Mouse (Mus musculus): ENCODE measurements around the gene Zfp617. TPM values are rescaled to one million over a fixed set of nuclear protein-coding genes. Genes with fewer than 3 reads are reported as not detected.

Zfp617 gene
- polyA plus RNA-seq, 1 experiment from 2014 or later: 29.1 TPM

GRCm38 (mm10) chr8:71968100-71968499, 59.7 kb downstream of the Zfp617 start:
- H3K4me2 ChIP-seq (replicated peaks; ENCODE audit: low read depth, low read length): no peak overlapping the region
- 94% methylated on average over 6 of the region's 6 CpGs for WGBS
- no peak for ATAC-seq (ENCODE audit: low FRiP score, low TSS enrichment)
- no peak overlapping the region for H3K27ac ChIP-seq (ENCODE audit: low read length)
- H3K4me1 ChIP-seq (ENCODE audit: insufficient read depth, low read length): no peaks in the 10 kb centered on the region
- no peaks in the 10 kb centered on the region for H3K27me3 ChIP-seq (ENCODE audit: insufficient read depth, low read length)
- H3K9ac ChIP-seq (replicated peaks; ENCODE audit: low read length): no peak overlapping the region
- no peak overlapping the region for H3K4me3 ChIP-seq (ENCODE audit: low read length)
- peaks cover 22% of the 10 kb centered on the region for H3K9me3 ChIP-seq (ENCODE audit: low read length)
- H3K36me3 ChIP-seq (ENCODE audit: insufficient read depth, low read length): peaks cover 46% of the 10 kb centered on the region

GRCm38 (mm10) chr8:71968636-71969035, 60.2 kb downstream of the Zfp617 start:
- whole genome bisulfite sequencing: 92% methylated on average over 6 of the region's 6 CpGs
- Histone ChIP-seq H3K4me2 (replicated peaks; ENCODE audit: low read depth, low read length) (no peak overlapping the region), H3K9ac (replicated peaks; ENCODE audit: low read length) (no peak overlapping the region), H3K27me3 (ENCODE audit: insufficient read depth, low read length) (no peaks in the 10 kb centered on the region), H3K9me3 (ENCODE audit: low read length) (peaks cover 22% of the 10 kb centered on the region), H3K4me3 (ENCODE audit: low read length) (no peak overlapping the region), H3K4me1 (ENCODE audit: insufficient read depth, low read length) (no peaks in the 10 kb centered on the region), H3K27ac (ENCODE audit: low read length) (no peak overlapping the region), H3K36me3 (ENCODE audit: insufficient read depth, low read length) (peaks cover 46% of the 10 kb centered on the region)
- no peak for ATAC-seq (ENCODE audit: low FRiP score, low TSS enrichment)

GRCm38 (mm10) chr8:71971945-71972344, 63.5 kb downstream of the Zfp617 start:
- Histone ChIP-seq H3K9me3 (ENCODE audit: low read length) (peaks cover 3% of the 10 kb centered on the region), H3K36me3 (ENCODE audit: insufficient read depth, low read length) (peaks cover 20% of the 10 kb centered on the region), H3K4me2 (replicated peaks; ENCODE audit: low read depth, low read length) (no peak overlapping the region), H3K4me1 (ENCODE audit: insufficient read depth, low read length) (no peaks in the 10 kb centered on the region), H3K27me3 (ENCODE audit: insufficient read depth, low read length) (no peaks in the 10 kb centered on the region), H3K4me3 (ENCODE audit: low read length) (no peak overlapping the region), H3K27ac (ENCODE audit: low read length) (no peak overlapping the region), H3K9ac (replicated peaks; ENCODE audit: low read length) (no peak overlapping the region)
- WGBS: 59% methylated on average over 1 of the region's 1 CpGs
- ATAC-seq (ENCODE audit: low FRiP score, low TSS enrichment): no peak

GRCm38 (mm10) chr8:71974211-71974610, 65.8 kb downstream of the Zfp617 start:
- no peaks in the 10 kb centered on the region for H3K27me3 ChIP-seq (ENCODE audit: insufficient read depth, low read length)
- H3K36me3 ChIP-seq (ENCODE audit: insufficient read depth, low read length): no peaks in the 10 kb centered on the region; the same call in 1 of the 2 replicates
- 77% methylated on average over 3 of the region's 3 CpGs for WGBS
- no peak for ATAC-seq (ENCODE audit: low FRiP score, low TSS enrichment)
- H3K9me3 ChIP-seq (ENCODE audit: low read length): no peaks in the 10 kb centered on the region
- H3K27ac ChIP-seq (ENCODE audit: low read length): no peak overlapping the region
- H3K9ac ChIP-seq (replicated peaks; ENCODE audit: low read length): no peak overlapping the region
- H3K4me1 ChIP-seq (ENCODE audit: insufficient read depth, low read length): no peaks in the 10 kb centered on the region
- no peak overlapping the region for H3K4me2 ChIP-seq (replicated peaks; ENCODE audit: low read depth, low read length)
- no peak overlapping the region for H3K4me3 ChIP-seq (ENCODE audit: low read length)

GRCm38 (mm10) chr8:71981032-71981431, 72.6 kb downstream of the Zfp617 start:
- no peak overlapping the region for H3K27ac ChIP-seq (ENCODE audit: low read length)
- peaks cover 5% of the 10 kb centered on the region for H3K4me1 ChIP-seq (ENCODE audit: insufficient read depth, low read length)
- no peak for ATAC-seq (ENCODE audit: low FRiP score, low TSS enrichment)
- H3K9me3 ChIP-seq (ENCODE audit: low read length): no peaks in the 10 kb centered on the region
- WGBS: 38% methylated on average over 2 of the region's 2 CpGs
- no peak overlapping the region for H3K9ac ChIP-seq (replicated peaks; ENCODE audit: low read length)
- no peak overlapping the region for H3K4me2 ChIP-seq (replicated peaks; ENCODE audit: low read depth, low read length)
- no peaks in the 10 kb centered on the region for H3K36me3 ChIP-seq (ENCODE audit: insufficient read depth, low read length)
- H3K27me3 ChIP-seq (ENCODE audit: insufficient read depth, low read length): no peaks in the 10 kb centered on the region
- H3K4me3 ChIP-seq (ENCODE audit: low read length): no peak overlapping the region

GRCm38 (mm10) chr8:71981456-71981855, 73.0 kb downstream of the Zfp617 start:
- Histone ChIP-seq H3K4me2 (replicated peaks; ENCODE audit: low read depth, low read length) (no peak overlapping the region), H3K4me1 (ENCODE audit: insufficient read depth, low read length) (peaks cover 5% of the 10 kb centered on the region), H3K27ac (ENCODE audit: low read length) (no peak overlapping the region), H3K9me3 (ENCODE audit: low read length) (no peaks in the 10 kb centered on the region), H3K36me3 (ENCODE audit: insufficient read depth, low read length) (no peaks in the 10 kb centered on the region), H3K9ac (replicated peaks; ENCODE audit: low read length) (no peak overlapping the region), H3K4me3 (ENCODE audit: low read length) (no peak overlapping the region), H3K27me3 (ENCODE audit: insufficient read depth, low read length) (no peaks in the 10 kb centered on the region)
- no peak for ATAC-seq (ENCODE audit: low FRiP score, low TSS enrichment)
- WGBS: 71% methylated on average over 4 of the region's 4 CpGs

Other genes with a start within 250 kb of the Zfp617 start
- 0.55 and 0.94 TPM in 2 replicates for gene Unc13a, start 236.9 kb upstream of the Zfp617 start, polyA plus RNA-seq (2015; fragmentation: Nextera tagmentation; extraction: Ambion mirVana)
- 6.6 and 7.5 TPM in 2 replicates for gene Jak3, start 232.3 kb upstream of the Zfp617 start, polyA plus RNA-seq (2015; fragmentation: Nextera tagmentation; extraction: Ambion mirVana)
- 1.3 and 7.7 TPM in 2 replicates for gene Insl3, start 219.4 kb upstream of the Zfp617 start, polyA plus RNA-seq (2015; fragmentation: Nextera tagmentation; extraction: Ambion mirVana)
- 3.3 and 4.2 TPM in 2 replicates for gene B3gnt3, start 206.8 kb upstream of the Zfp617 start, polyA plus RNA-seq (2015; fragmentation: Nextera tagmentation; extraction: Ambion mirVana)
- gene Fcho1, start 182.9 kb upstream of the Zfp617 start, polyA plus RNA-seq (2015; fragmentation: Nextera tagmentation; extraction: Ambion mirVana): 8.6 and 8.7 TPM in 2 replicates
- gene Zfp709, start 26.6 kb upstream of the Zfp617 start, polyA plus RNA-seq (2015; fragmentation: Nextera tagmentation; extraction: Ambion mirVana): 6.4 and 6.5 TPM in 2 replicates
- gene Zfp882, start within 50 bp of the Zfp617 start, polyA plus RNA-seq (2015; fragmentation: Nextera tagmentation; extraction: Ambion mirVana): 6.4 and 6.6 TPM in 2 replicates
- gene Zfp961, start 42.4 kb downstream of the Zfp617 start, polyA plus RNA-seq (2015; fragmentation: Nextera tagmentation; extraction: Ambion mirVana): 26.7 and 30.8 TPM in 2 replicates
- 1.8 and 1.9 TPM in 2 replicates for gene Cyp4f18, start 101.0 kb downstream of the Zfp617 start, polyA plus RNA-seq (2015; fragmentation: Nextera tagmentation; extraction: Ambion mirVana)
- not detected in 2 replicates for gene Olfr372, start 132.6 kb downstream of the Zfp617 start, polyA plus RNA-seq (2015; fragmentation: Nextera tagmentation; extraction: Ambion mirVana)
- gene Olfr373, start 174.5 kb downstream of the Zfp617 start, polyA plus RNA-seq (2015; fragmentation: Nextera tagmentation; extraction: Ambion mirVana): 0.04 TPM in 1 of 2 replicates, not detected in the other
- not detected in 2 replicates for gene Olfr374, start 198.4 kb downstream of the Zfp617 start, polyA plus RNA-seq (2015; fragmentation: Nextera tagmentation; extraction: Ambion mirVana)
- gene Tpm4, start 226.3 kb downstream of the Zfp617 start, polyA plus RNA-seq (2015; fragmentation: Nextera tagmentation; extraction: Ambion mirVana): 828 and 869 TPM in 2 replicates

Measured in kidney, embryonic 16.5 days (tissue).